Mouse (Mus musculus) heart, adult 2 months (tissue): ENCODE measurements around the gene Gm49776. TPM values are rescaled to one million over a fixed set of nuclear protein-coding genes. Genes with fewer than 3 reads are reported as not detected.
A peak's percentile ranks its signal among the peaks of the same experiment; 100 is the strongest.

Experiments used
- DNase-seq, 2 experiments: peaks; one replicate each; pipeline ENCODE4 v3.0.0; 2021
- H3K27ac ChIP-seq: fragments of 200-600 bp; 2 replicates; pipeline ENCODE4 v1.8.1; 2022
- H3K27me3 ChIP-seq: fragments of 200-500 bp; 2 replicates; pipeline ENCODE4 v1.6.1; 2012; ENCODE audit warnings: mild to moderate bottlenecking, low read length, inconsistent platforms, mixed read lengths; ENCODE audit not compliant: control insufficient read depth, insufficient read depth
- H3K36me3 ChIP-seq: fragments of 200-500 bp; 2 replicates; pipeline ENCODE4 v1.6.1; 2012; ENCODE audit warnings: low read length, inconsistent platforms; ENCODE audit not compliant: control insufficient read depth, insufficient read depth
- H3K4me1 ChIP-seq: fragments of 200-500 bp; 2 replicates; pipeline ENCODE4 v1.6.1; 2011; ENCODE audit warnings: low read length; ENCODE audit not compliant: control insufficient read depth, insufficient read depth
- H3K4me3 ChIP-seq: fragments of 200-600 bp; 2 replicates; pipeline ENCODE4 v1.8.1; 2022
- H3K79me2 ChIP-seq: fragments of 200-500 bp; replicated peaks from 2 replicates; pipeline ENCODE4 v1.6.1; 2012; ENCODE audit warnings: mild to moderate bottlenecking, inconsistent platforms, low read length, moderate library complexity, mixed read lengths; ENCODE audit not compliant: control insufficient read depth, insufficient read depth
- H3K9ac ChIP-seq: fragments of 200-500 bp; 2 replicates; pipeline ENCODE4 v1.6.1; 2012; ENCODE audit warnings: low read depth, mild to moderate bottlenecking, control low read depth, inconsistent platforms, low read length, mixed read lengths
- CTCF ChIP-seq: fragments of 200-600 bp; IDR thresholded peaks from 2 replicates; pipeline ENCODE4 v1.8.1; 2022; ENCODE audit warnings: antibody characterized with exemption, mild to moderate bottlenecking, moderate library complexity
- EP300 ChIP-seq: fragments of 200-500 bp; IDR thresholded peaks from 2 replicates; pipeline ENCODE4 v1.6.1; 2011; ENCODE audit warnings: low read depth, low read length, control low read depth; ENCODE audit not compliant: insufficient read depth
- POLR2A ChIP-seq: fragments of 200-500 bp; IDR thresholded peaks from 2 replicates; pipeline ENCODE4 v1.6.1; 2011; ENCODE audit warnings: mild to moderate bottlenecking, low read depth, low read length, control low read depth; ENCODE audit not compliant: insufficient read depth
- WGBS: fragments of 180-500 bp; shearing (Covaris S2); methylation state at CpG from one replicate; pipeline ENCODE4 v1.1.7; 2018; 5-methylcytosine and 5-hydroxymethylcytosine counted together
- intact Hi-C: fragments of 180-260 bp; cut with DNase I; formaldehyde crosslinking; loops from one replicate; pipeline ENCODE4 v1.15.1; 2025
- polyA plus RNA-seq: library from polyadenylated mRNA; depleted of rRNA; stranded (reverse); fragments of >200 nt; gene quantifications from 2 replicates; pipeline ENCODE4 v1.2.3, GENCODE M21; 2012
- total RNA-seq, 2 experiments: library from RNA; stranded (reverse); gene quantifications; 2 replicates each; pipeline ENCODE4 v1.2.3; 2021

The Gm49776 gene
- total and polyA plus RNA-seq, 3 experiments = not detected

- TF ChIP-seq EP300 (no peak), POLR2A (no peak), CTCF (no peak)
- Histone ChIP-seq H3K27ac (no peak overlapping the region; the same call in 1 of the 2 replicates), H3K4me3 (no peak overlapping the region), H3K27me3 (no peaks in the 10 kb centered on the region), H3K36me3 (no peaks in the 10 kb centered on the region), H3K4me1 (peaks cover 29% of the 10 kb centered on the region), H3K9ac (no peak overlapping the region), H3K79me2 (peaks cover 4% of the 10 kb centered on the region)
- no peak for DNase-seq
- WGBS = 67% methylated on average over 4 of the region's 4 CpGs
- intact Hi-C loops = loop anchor here (10.0 kb wide), 1 partner anchor 307 kb away; the partner anchor contains the start of gene Slc25a1
Observed at GRCm38 (mm10) chr16:18231451-18231850, 26.7 kb downstream of the Gm49776 start.

GRCm38 (mm10) chr16:18231047-18231446 is 27.1 kb downstream of the Gm49776 start:
- H3K9ac ChIP-seq = no peak overlapping the region
- peaks cover 4% of the 10 kb centered on the region for H3K79me2 ChIP-seq
- peaks cover 29% of the 10 kb centered on the region for H3K4me1 ChIP-seq
- 65% methylated on average over 3 of the region's 3 CpGs for WGBS
- no peak for DNase-seq
- H3K27me3 ChIP-seq = no peaks in the 10 kb centered on the region
- no peaks in the 10 kb centered on the region for H3K36me3 ChIP-seq
- intact Hi-C loops = loop anchor here (10.0 kb wide), 1 partner anchor 306 kb away; the partner anchor contains the start of gene Slc25a1
- H3K27ac ChIP-seq = peak overlapping the region; percentile 85; the same call in 1 of the 2 replicates
- H3K4me3 ChIP-seq = no peak overlapping the region
- no peak for TF ChIP-seq POLR2A
- no peak for TF ChIP-seq EP300
- TF ChIP-seq CTCF = no peak

- 62% methylated on average over 6 of the region's 6 CpGs for WGBS
- Histone ChIP-seq H3K27ac (peak overlapping the region; percentile 85), H3K9ac (no peak overlapping the region), H3K4me1 (peaks cover 29% of the 10 kb centered on the region), H3K79me2 (peaks cover 4% of the 10 kb centered on the region), H3K36me3 (no peaks in the 10 kb centered on the region), H3K4me3 (no peak overlapping the region), H3K27me3 (no peaks in the 10 kb centered on the region)
- no peak for DNase-seq
- intact Hi-C loops = loop anchor here (10.0 kb wide), 1 partner anchor 306 kb away; the partner anchor contains the start of gene Slc25a1
- TF ChIP-seq POLR2A (no peak; the same call in 1 of the 2 replicates), EP300 (0 out of 2 replicates have a peak, but pooled peaks have one; percentile 4)
Observed at GRCm38 (mm10) chr16:18230617-18231016, 27.5 kb downstream of the Gm49776 start.

DNA sequence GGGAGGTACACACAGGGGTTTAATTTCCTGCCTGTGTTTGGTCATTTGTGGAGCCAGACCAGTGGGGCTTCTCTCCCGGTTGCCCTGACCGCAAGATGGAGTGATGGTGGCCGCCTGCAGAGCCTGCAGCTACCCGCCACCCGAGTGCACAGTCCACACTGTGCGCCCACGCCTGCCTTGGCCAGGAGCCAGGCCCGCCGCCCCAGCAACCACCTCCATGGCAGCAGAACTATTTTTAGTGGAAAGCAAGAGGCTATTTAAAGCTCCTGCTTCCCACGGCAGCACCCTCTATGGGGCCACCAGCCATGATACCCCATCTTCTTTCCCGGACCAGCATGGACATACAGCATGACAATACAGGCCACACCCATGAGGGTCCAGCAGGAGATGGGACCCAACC is 28.5 kb downstream of the Gm49776 start:
- DNase-seq = peak; percentile 65 to 76
- Histone ChIP-seq H3K36me3 (no peaks in the 10 kb centered on the region), H3K79me2 (peaks cover 4% of the 10 kb centered on the region), H3K4me1 (peaks cover 29% of the 10 kb centered on the region), H3K27me3 (no peaks in the 10 kb centered on the region), H3K9ac (peak overlapping the region; percentile 14), H3K4me3 (no peak overlapping the region; the same call in 1 of the 2 replicates), H3K27ac (peak overlapping the region; percentile 85)
- WGBS = 16% methylated on average over 11 of the region's 11 CpGs
- no peak for TF ChIP-seq EP300
- 0 out of 2 replicates have a peak, but pooled peaks have one; percentile 19 for TF ChIP-seq POLR2A
- intact Hi-C loops = loop anchor here (10.0 kb wide), 1 partner anchor 305 kb away; the partner anchor contains the start of gene Slc25a1

GRCm38 (mm10) chr16:18228856-18229255 is 29.3 kb downstream of the Gm49776 start:
- intact Hi-C loops = no loop called here
- Histone ChIP-seq H3K4me3 (no peak overlapping the region), H3K9ac (peak overlapping the region; percentile 21; the same call in 1 of the 2 replicates), H3K36me3 (no peaks in the 10 kb centered on the region), H3K27me3 (no peaks in the 10 kb centered on the region), H3K79me2 (peaks cover 4% of the 10 kb centered on the region), H3K27ac (peak overlapping the region; percentile 85), H3K4me1 (peaks cover 27% of the 10 kb centered on the region)
- DNase-seq = peak in 1 of 2 experiments; percentile 33
- TF ChIP-seq POLR2A = no peak
- TF ChIP-seq EP300 = no peak
- TF ChIP-seq CTCF = no peak
- 61% methylated on average over 4 of the region's 4 CpGs for WGBS

DNA sequence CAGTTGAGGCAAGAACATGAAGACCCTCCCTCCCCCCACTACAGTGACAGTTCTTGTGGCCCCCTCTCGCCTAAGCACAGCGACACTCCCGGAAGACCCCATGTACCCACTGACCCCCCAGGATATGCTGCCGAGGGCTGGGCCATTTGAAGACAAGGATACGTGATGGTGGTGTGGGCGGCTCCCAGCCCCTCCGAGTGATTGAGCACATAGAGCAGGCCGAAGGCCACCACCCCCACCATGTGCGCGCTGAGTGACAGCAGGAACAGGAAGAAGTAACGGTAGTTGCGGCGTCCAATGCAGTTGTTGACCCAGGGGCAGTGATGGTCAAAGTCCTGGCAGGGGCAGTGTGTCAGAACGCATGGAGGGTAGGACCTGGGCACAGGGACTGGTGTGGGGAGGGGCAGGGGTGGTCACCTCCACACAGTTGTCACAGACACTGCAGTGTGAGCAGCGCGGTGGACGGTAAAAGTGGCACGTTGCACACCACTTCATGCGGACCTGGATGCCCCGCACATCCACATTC is 30.2 kb downstream of the Gm49776 start:
- H3K9ac ChIP-seq = no peak overlapping the region
- peaks cover 24% of the 10 kb centered on the region for H3K4me1 ChIP-seq
- H3K4me3 ChIP-seq = no peak overlapping the region
- no peaks in the 10 kb centered on the region for H3K27me3 ChIP-seq
- no peak overlapping the region for H3K27ac ChIP-seq
- TF ChIP-seq EP300 (no peak), CTCF (no peak), POLR2A (no peak)
- WGBS = 93% methylated on average over 20 of the region's 20 CpGs
- H3K36me3 ChIP-seq = no peaks in the 10 kb centered on the region
- DNase-seq = no peak
- intact Hi-C loops = no loop called here
- peaks cover 4% of the 10 kb centered on the region for H3K79me2 ChIP-seq
